Mouse (Mus musculus) neural tube, embryonic 15.5 days (tissue): ENCODE data around the gene Ctps2. TPM values are rescaled to one million over a fixed set of nuclear protein-coding genes. Genes with fewer than 3 reads are reported as not detected.

Experiments
- ATAC-seq: fragments of 200-750 bp; cut with Nextera tagmentation; 2 replicates; pipeline ENCODE4 v1.8.0; 2017; ENCODE audit warnings: mild to moderate bottlenecking, moderate TSS enrichment, moderate library complexity; ENCODE audit not compliant: low FRiP score
- H3K27ac ChIP-seq: fragments of 300-500 bp; sonication (generic); replicated peaks from 2 replicates; pipeline ENCODE4 v1.5.1; 2015; ENCODE audit warnings: mild to moderate bottlenecking, inconsistent platforms
- H3K27me3 ChIP-seq: fragments of 300-500 bp; sonication (generic); replicated peaks from 2 replicates; pipeline ENCODE4 v1.6.1; 2015; ENCODE audit warnings: inconsistent platforms
- H3K36me3 ChIP-seq: fragments of 300-500 bp; sonication (generic); 2 replicates; pipeline ENCODE4 v1.6.1; 2015; ENCODE audit warnings: inconsistent platforms
- H3K4me1 ChIP-seq: fragments of 300-500 bp; sonication (generic); 2 replicates; pipeline ENCODE4 v1.6.1; 2015; ENCODE audit warnings: inconsistent platforms
- H3K4me2 ChIP-seq: fragments of 300-500 bp; sonication (generic); 2 replicates; pipeline ENCODE4 v1.6.1; 2015; ENCODE audit warnings: inconsistent platforms, mild to moderate bottlenecking, moderate library complexity
- H3K4me3 ChIP-seq: fragments of 300-500 bp; sonication (generic); replicated peaks from 2 replicates; pipeline ENCODE4 v1.5.1; 2015; ENCODE audit warnings: mild to moderate bottlenecking, inconsistent platforms
- H3K9ac ChIP-seq: fragments of 300-500 bp; sonication (generic); replicated peaks from 2 replicates; pipeline ENCODE4 v1.6.1; 2015; ENCODE audit warnings: mild to moderate bottlenecking, inconsistent platforms
- H3K9me3 ChIP-seq: fragments of 300-500 bp; sonication (generic); replicated peaks from 2 replicates; pipeline ENCODE4 v1.6.1; 2016; ENCODE audit warnings: inconsistent platforms
- WGBS: fragments of 180-500 bp; shearing (Covaris S2); methylation state at CpG from one replicate; pipeline ENCODE4 v1.1.7; 2015; ENCODE audit warnings: mixed read lengths; 5-methylcytosine and 5-hydroxymethylcytosine counted together
- polyA plus RNA-seq: library from polyadenylated mRNA; unstranded; fragments of >200 nt; fragmentation: Nextera tagmentation; extraction: Ambion mirVana; gene quantifications from 2 replicates; pipeline ENCODE4 v1.2.1, GENCODE M21; 2015

Gene Ctps2
- polyA plus RNA-seq, 1 experiment from 2014 or later = 82.6 TPM

DNA sequence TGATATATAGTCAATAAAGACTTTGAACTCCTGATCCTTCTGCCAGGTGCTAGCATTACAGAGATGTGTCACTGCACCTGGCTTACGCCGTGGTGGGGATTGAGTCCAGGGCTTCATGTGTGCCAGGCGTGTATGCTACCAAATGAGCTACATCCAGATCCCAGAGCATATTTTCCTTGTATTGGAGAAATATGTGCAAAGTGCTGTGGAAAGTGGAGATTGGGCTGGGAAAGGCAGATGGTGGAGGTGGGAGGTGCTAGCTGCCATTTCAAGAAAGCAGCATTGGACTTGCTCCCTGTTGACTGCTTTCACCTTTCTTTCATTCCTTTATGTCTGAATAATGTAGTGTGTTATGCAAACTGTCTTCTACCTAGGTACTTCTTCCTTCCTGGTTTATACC is 12.6 kb downstream of the Ctps2 start:
- no peaks in the 10 kb centered on the region for H3K4me1 ChIP-seq
- no peak for ATAC-seq
- H3K4me3 ChIP-seq = no peak overlapping the region
- H3K27me3 ChIP-seq = no peaks in the 10 kb centered on the region
- H3K9me3 ChIP-seq = no peaks in the 10 kb centered on the region
- no peak overlapping the region for H3K4me2 ChIP-seq
- H3K9ac ChIP-seq = no peak overlapping the region
- 0 out of 2 replicates have a peak, but pooled peaks cover 3% of the 10 kb centered on the region for H3K36me3 ChIP-seq
- WGBS = 100% methylated on average over 3 of the region's 3 CpGs
- H3K27ac ChIP-seq = no peak overlapping the region

GRCm38 (mm10) chrX:162915697-162916096 is 14.7 kb downstream of the Ctps2 start:
- Histone ChIP-seq H3K36me3 (0 out of 2 replicates have a peak, but pooled peaks cover 3% of the 10 kb centered on the region), H3K4me2 (no peak overlapping the region), H3K27me3 (no peaks in the 10 kb centered on the region), H3K9ac (no peak overlapping the region), H3K4me3 (no peak overlapping the region), H3K9me3 (no peaks in the 10 kb centered on the region), H3K4me1 (no peaks in the 10 kb centered on the region), H3K27ac (no peak overlapping the region)
- no peak for ATAC-seq
- WGBS = 34% methylated on average over 5 of the region's 5 CpGs

DNA sequence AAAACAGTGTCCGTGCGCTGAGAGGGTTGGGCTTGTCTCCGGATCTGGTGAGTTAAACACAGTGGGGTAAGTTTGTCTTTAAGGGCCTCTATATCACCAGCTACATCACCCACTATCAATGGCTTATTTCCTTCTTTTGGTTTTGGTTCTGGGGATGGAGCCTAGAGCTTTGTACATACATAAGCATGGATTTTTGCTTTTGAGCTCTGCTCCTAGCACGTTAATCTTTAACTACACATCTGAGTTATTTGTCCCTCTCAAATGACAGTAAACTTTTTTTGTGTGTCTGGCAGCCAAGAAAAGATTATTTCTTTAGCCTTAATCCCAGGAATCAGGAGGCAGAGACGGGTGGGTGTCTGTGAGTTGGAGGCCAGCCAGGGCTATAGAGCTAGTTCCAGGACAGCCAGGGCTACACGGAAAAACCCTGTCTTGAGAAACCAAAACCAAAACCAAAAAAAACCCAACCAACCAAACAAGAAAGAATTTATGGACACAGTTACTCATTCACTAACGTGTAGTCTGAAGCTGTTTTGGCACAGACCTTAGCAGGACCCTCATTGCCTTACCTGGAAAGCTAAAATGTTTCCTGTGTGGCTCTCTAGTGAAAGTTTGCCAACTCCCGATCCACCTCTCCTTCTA is 20.6 kb downstream of the Ctps2 start:
- no peak overlapping the region for H3K4me2 ChIP-seq
- no peaks in the 10 kb centered on the region for H3K4me1 ChIP-seq

GRCm38 (mm10) chrX:162931467-162931866 is 30.4 kb downstream of the Ctps2 start:
- Histone ChIP-seq H3K36me3 (peaks cover 15% of the 10 kb centered on the region), H3K27ac (no peak overlapping the region), H3K9ac (no peak overlapping the region), H3K4me2 (no peak overlapping the region), H3K4me1 (no peaks in the 10 kb centered on the region), H3K4me3 (no peak overlapping the region), H3K9me3 (no peaks in the 10 kb centered on the region), H3K27me3 (no peaks in the 10 kb centered on the region)
- ATAC-seq = no peak
- WGBS = 96% methylated on average over 2 of the region's 2 CpGs

More for the DNA sequence above, 20.6 kb downstream of the Ctps2 start:
- Histone ChIP-seq H3K36me3 (no peaks in the 10 kb centered on the region), H3K9ac (no peak overlapping the region), H3K27ac (no peak overlapping the region), H3K4me3 (no peak overlapping the region), H3K9me3 (no peaks in the 10 kb centered on the region), H3K27me3 (no peaks in the 10 kb centered on the region)
- 89% methylated on average over 8 of the region's 8 CpGs for WGBS
- ATAC-seq = no peak

GRCm38 (mm10) chrX:162942027-162942426 is 41.0 kb downstream of the Ctps2 start:
- no peak for ATAC-seq
- WGBS = 82% methylated on average over 1 of the region's 1 CpGs
- no peaks in the 10 kb centered on the region for H3K9me3 ChIP-seq

DNA sequence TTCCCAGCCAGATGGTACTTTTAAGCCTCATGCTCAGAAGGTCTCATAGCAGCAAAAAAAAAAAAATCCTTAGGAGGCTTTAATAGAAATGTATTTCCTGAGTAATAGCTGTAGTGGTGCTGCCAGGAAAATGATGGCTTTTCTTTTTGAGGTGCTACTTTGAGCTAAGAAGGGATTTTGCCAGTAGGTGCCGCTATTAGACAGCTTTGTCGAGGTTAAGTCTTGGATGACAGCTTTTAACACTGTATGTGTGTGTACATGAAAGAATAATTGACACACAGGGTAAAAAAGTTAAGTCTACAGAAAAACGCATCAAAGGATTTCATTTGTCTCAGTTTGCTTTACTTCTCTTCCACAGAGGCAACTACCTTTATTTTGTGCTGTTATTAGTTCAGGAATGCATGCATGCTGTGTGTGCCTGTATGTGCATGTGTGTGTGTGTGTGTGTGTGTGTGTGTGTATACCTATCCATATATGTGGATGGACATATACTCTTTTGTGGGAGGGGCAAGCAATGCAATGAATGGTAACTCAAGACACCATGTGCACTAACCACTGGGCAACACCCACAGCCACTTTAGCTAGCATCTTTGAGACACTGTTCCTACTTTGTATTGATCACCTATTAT is 48.9 kb downstream of the Ctps2 start:
- no peak for ATAC-seq
- WGBS = 34% methylated on average over 3 of the region's 3 CpGs

More at GRCm38 (mm10) chrX:162942027-162942426, 41.0 kb downstream of the Ctps2 start:
- Histone ChIP-seq H3K36me3 (0 out of 2 replicates have a peak, but pooled peaks cover 5% of the 10 kb centered on the region), H3K4me3 (no peak overlapping the region), H3K4me1 (no peaks in the 10 kb centered on the region), H3K27me3 (no peaks in the 10 kb centered on the region), H3K9ac (no peak overlapping the region), H3K27ac (no peak overlapping the region), H3K4me2 (no peak overlapping the region)

GRCm38 (mm10) chrX:162957921-162958320 is 56.9 kb downstream of the Ctps2 start:
- Histone ChIP-seq H3K4me3 (no peak overlapping the region), H3K27me3 (no peaks in the 10 kb centered on the region), H3K9ac (no peak overlapping the region), H3K4me1 (no peaks in the 10 kb centered on the region), H3K4me2 (no peak overlapping the region), H3K9me3 (no peaks in the 10 kb centered on the region), H3K36me3 (no peaks in the 10 kb centered on the region), H3K27ac (no peak overlapping the region)
- ATAC-seq = no peak
- WGBS = 64% methylated on average over 3 of the region's 3 CpGs

More for the DNA sequence above, 48.9 kb downstream of the Ctps2 start:
- Histone ChIP-seq H3K9me3 (no peaks in the 10 kb centered on the region), H3K27ac (no peak overlapping the region), H3K4me1 (no peaks in the 10 kb centered on the region), H3K4me2 (no peak overlapping the region), H3K9ac (no peak overlapping the region), H3K27me3 (no peaks in the 10 kb centered on the region), H3K36me3 (no peaks in the 10 kb centered on the region), H3K4me3 (no peak overlapping the region)

- ATAC-seq = no peak
- H3K4me2 ChIP-seq = no peak overlapping the region
- 40% methylated on average over 4 of the region's 4 CpGs for WGBS
Observed at GRCm38 (mm10) chrX:162963840-162964239, 62.8 kb downstream of the Ctps2 start.

DNA sequence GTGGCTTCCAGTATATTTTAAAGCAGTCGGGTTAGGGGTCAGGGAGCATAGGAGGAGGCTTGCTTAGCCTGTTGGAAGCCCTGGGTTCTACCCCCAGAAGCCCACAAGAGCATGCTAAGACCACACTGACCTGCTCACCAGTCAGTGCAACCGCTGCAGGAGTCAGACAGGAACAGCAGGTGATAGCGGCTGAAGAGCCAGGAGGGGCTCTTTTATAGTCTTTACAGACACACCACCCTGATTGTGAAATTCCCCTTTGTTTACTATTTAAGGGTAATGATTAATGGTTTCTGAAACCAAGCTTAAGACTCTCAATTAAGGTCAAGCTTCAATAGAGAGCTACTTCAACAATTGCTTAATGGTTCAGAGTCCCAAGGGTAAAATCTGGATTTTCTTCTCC is 63.3 kb downstream of the Ctps2 start, which contains the start of gene S100g:
Gene S100g, minus strand, starts transcription at position 217 of the 400 bp plus-strand sequence.
- WGBS = 32% methylated on average over 3 of the region's 3 CpGs
- Histone ChIP-seq H3K36me3 (no peaks in the 10 kb centered on the region), H3K4me3 (no peak within 1 kb of the TSS), H3K4me2 (no peak within 1 kb of the TSS), H3K9me3 (no peaks in the 10 kb centered on the region), H3K4me1 (no peaks in the 10 kb centered on the region), H3K27ac (no peak within 1 kb of the TSS), H3K27me3 (peaks cover 7% of the 10 kb centered on the region; the same call in 1 of the 2 replicates), H3K9ac (no peak within 1 kb of the TSS)
- ATAC-seq = no peak

More at GRCm38 (mm10) chrX:162963840-162964239, 62.8 kb downstream of the Ctps2 start:
- no peak overlapping the region for H3K9ac ChIP-seq
- H3K9me3 ChIP-seq = no peaks in the 10 kb centered on the region
- peaks cover 7% of the 10 kb centered on the region; the same call in 1 of the 2 replicates for H3K27me3 ChIP-seq
- H3K27ac ChIP-seq = no peak overlapping the region
- H3K4me1 ChIP-seq = no peaks in the 10 kb centered on the region
- H3K4me3 ChIP-seq = no peak overlapping the region
- H3K36me3 ChIP-seq = no peaks in the 10 kb centered on the region

GRCm38 (mm10) chrX:162967456-162967855 is 66.4 kb downstream of the Ctps2 start:
- H3K4me1 ChIP-seq = no peaks in the 10 kb centered on the region
- no peak for ATAC-seq
- no peaks in the 10 kb centered on the region for H3K36me3 ChIP-seq
- H3K9ac ChIP-seq = no peak overlapping the region
- whole genome bisulfite sequencing = 68% methylated on average over 8 of the region's 8 CpGs
- no peak overlapping the region for H3K4me3 ChIP-seq
- no peak overlapping the region for H3K27ac ChIP-seq
- H3K27me3 ChIP-seq = peaks cover 7% of the 10 kb centered on the region; the same call in 1 of the 2 replicates
- no peaks in the 10 kb centered on the region for H3K9me3 ChIP-seq
- H3K4me2 ChIP-seq = no peak overlapping the region

DNA sequence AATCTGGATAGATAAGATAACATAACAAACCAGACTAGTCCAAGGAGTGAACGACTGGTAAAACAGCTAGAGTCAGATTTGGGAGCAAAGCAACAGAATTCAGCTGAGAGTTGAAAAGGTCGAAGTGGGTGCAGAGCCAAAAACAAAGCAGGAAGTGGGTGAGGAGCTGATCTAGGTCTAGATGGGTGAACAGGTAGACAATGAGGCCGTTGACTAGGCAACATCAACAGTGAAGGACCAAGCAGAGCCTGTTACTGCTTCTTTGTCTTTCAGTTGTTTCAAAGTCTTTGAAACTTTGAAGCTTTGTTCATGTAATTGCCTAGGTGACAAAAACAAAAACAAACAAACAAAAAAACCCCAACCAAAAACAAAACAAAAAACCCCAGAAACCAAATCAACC is 75.2 kb downstream of the Ctps2 start:
- Histone ChIP-seq H3K4me2 (no peak overlapping the region), H3K4me3 (no peak overlapping the region), H3K27me3 (no peaks in the 10 kb centered on the region), H3K27ac (no peak overlapping the region), H3K9me3 (no peaks in the 10 kb centered on the region), H3K9ac (no peak overlapping the region), H3K4me1 (no peaks in the 10 kb centered on the region), H3K36me3 (no peaks in the 10 kb centered on the region)
- 88% methylated on average over 3 of the region's 3 CpGs for WGBS
- no peak for ATAC-seq

- WGBS = 90% methylated on average over 10 of the region's 10 CpGs
- Histone ChIP-seq H3K27ac (no peak overlapping the region), H3K4me2 (no peak overlapping the region), H3K36me3 (no peaks in the 10 kb centered on the region), H3K9me3 (no peaks in the 10 kb centered on the region), H3K4me3 (no peak overlapping the region), H3K27me3 (no peaks in the 10 kb centered on the region), H3K4me1 (no peaks in the 10 kb centered on the region), H3K9ac (no peak overlapping the region)
- no peak for ATAC-seq
Observed at GRCm38 (mm10) chrX:162986876-162987495, 85.9 kb downstream of the Ctps2 start.
